Mouse (Mus musculus) thymus, adult 2 months (tissue): Measurements from ENCODE around the gene Dync2li1. TPM values are rescaled to one million over a fixed set of nuclear protein-coding genes. Genes with fewer than 3 reads are reported as not detected.

Experiments
- DNase-seq: peaks from one replicate; pipeline ENCODE4 v3.0.0; 2021
- H3K27ac ChIP-seq: fragments of 200-500 bp; 2 replicates; pipeline ENCODE4 v1.5.1; 2012; ENCODE audit warnings: low read length, control low read depth; ENCODE audit not compliant: control insufficient read depth, insufficient read depth
- H3K27me3 ChIP-seq: fragments of 200-500 bp; 2 replicates; pipeline ENCODE4 v1.6.1; 2012; ENCODE audit warnings: mild to moderate bottlenecking, low read length, moderate library complexity, mixed read lengths; ENCODE audit not compliant: control insufficient read depth, insufficient read depth
- H3K36me3 ChIP-seq: fragments of 200-500 bp; 2 replicates; pipeline ENCODE4 v1.6.1; 2012; ENCODE audit warnings: mild to moderate bottlenecking, low read length, moderate library complexity; ENCODE audit not compliant: control insufficient read depth, insufficient read depth
- H3K4me1 ChIP-seq: fragments of 200-500 bp; replicated peaks from 2 replicates; pipeline ENCODE4 v1.6.1; 2012; ENCODE audit warnings: low read length; ENCODE audit not compliant: control insufficient read depth, insufficient read depth
- H3K4me3 ChIP-seq: fragments of 200-500 bp; 2 replicates; pipeline ENCODE4 v1.5.1; 2012; ENCODE audit warnings: mild to moderate bottlenecking, low read length, control low read depth, moderate library complexity; ENCODE audit not compliant: control insufficient read depth, insufficient read depth
- CTCF ChIP-seq: fragments of 200-500 bp; IDR thresholded peaks from 2 replicates; pipeline ENCODE4 v1.5.1; 2012; ENCODE audit warnings: mild to moderate bottlenecking, control low read depth, low read length, moderate library complexity, borderline replicate concordance; ENCODE audit not compliant: control insufficient read depth, poor library complexity, insufficient read depth; ENCODE audit errors: extremely low read depth
- POLR2A ChIP-seq: fragments of 200-500 bp; IDR thresholded peaks from 2 replicates; pipeline ENCODE4 v1.6.1; 2012; ENCODE audit warnings: mild to moderate bottlenecking, low read length, control low read depth, moderate library complexity; ENCODE audit not compliant: control insufficient read depth, poor library complexity, insufficient read depth; ENCODE audit errors: extremely low read depth
- WGBS: fragments of 180-500 bp; shearing (Covaris S2); methylation state at CpG from one replicate; pipeline ENCODE4 v1.1.7; 2018; 5-methylcytosine and 5-hydroxymethylcytosine counted together
- polyA plus RNA-seq: library from polyadenylated mRNA; depleted of rRNA; stranded (reverse); fragments of >200 nt; gene quantifications from 2 replicates; pipeline ENCODE4 v1.2.3, GENCODE M21; 2012

Dync2li1 gene
- polyA plus RNA-seq, 1 experiment: 1.1 TPM

DNA sequence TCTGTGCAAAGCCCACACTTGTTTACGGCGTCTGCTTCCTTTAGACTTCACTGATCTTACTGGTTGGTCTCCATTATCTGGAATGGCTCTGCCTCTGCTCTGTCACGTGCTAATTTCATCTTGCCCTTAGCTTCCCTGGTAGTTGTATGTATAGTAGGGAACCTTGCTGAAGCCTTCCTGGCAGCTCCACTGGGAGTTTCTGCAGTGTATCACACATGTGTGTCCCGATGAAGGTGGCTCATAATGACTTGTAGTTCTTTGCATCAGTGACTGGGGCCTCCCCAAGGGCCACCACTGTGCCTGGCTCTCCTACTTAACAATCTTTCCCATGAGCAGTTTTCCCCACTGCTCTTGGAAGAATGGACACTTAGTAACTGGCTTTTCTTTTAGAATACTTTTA lies 17.7 kb upstream of the Dync2li1 start:
- 88% methylated on average over 4 of the region's 4 CpGs for WGBS
- Histone ChIP-seq H3K27me3 (no peaks in the 10 kb centered on the region), H3K36me3 (no peaks in the 10 kb centered on the region), H3K4me3 (no peak overlapping the region), H3K4me1 (no peaks in the 10 kb centered on the region), H3K27ac (no peak overlapping the region)
- TF ChIP-seq CTCF (no peak), POLR2A (no peak)
- DNase-seq: no peak

DNA sequence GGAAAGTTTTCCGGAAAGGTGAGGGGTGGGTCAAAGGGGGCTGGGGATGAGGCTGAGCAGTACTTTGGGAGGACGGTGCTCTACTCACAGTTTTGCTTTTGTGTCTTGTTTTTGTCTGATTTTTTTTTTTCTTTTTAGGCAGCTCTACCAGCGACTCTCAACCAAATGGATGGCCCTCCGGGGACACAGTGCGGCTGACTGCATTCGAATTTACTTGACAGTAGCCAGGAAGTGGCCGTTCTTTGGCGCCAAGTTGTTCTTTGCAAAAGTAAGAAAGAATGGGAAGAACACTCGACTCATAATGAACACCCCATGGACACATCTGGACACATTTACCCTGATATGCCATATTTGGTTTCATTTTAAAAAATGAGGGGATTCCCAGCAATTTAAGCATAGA lies 14.8 kb upstream of the Dync2li1 start:
- H3K4me1 ChIP-seq: no peaks in the 10 kb centered on the region
- no peak for TF ChIP-seq POLR2A
- TF ChIP-seq CTCF: no peak
- H3K27me3 ChIP-seq: no peaks in the 10 kb centered on the region
- no peak overlapping the region for H3K4me3 ChIP-seq
- H3K36me3 ChIP-seq: no peaks in the 10 kb centered on the region
- DNase-seq: no peak
- 90% methylated on average over 9 of the region's 9 CpGs for WGBS
- H3K27ac ChIP-seq: no peak overlapping the region

DNA sequence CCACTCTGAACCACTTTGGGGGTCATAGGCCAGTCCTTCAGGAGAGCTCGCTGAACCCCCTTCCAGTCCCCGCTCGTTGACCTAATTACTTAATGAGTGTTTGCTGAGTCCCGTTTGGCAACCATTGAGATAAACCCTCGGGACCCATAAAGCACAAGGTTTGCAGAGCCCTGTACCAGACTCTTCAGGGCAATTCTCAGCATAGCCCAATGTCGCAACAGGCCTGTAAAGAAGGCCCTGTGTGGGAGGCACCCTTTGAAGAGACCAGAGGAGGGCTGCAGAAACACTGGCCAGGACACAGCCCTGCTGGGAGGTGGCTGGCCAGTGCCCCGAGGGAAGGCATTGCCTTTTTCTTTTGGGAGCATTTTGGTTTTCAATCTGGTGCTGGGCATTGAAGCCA lies 14.3 kb upstream of the Dync2li1 start:
- no peak overlapping the region for H3K4me3 ChIP-seq
- 90% methylated on average over 7 of the region's 7 CpGs for WGBS
- H3K27ac ChIP-seq: no peak overlapping the region
- no peak for DNase-seq
- H3K36me3 ChIP-seq: no peaks in the 10 kb centered on the region
- TF ChIP-seq CTCF (no peak), POLR2A (no peak)
- no peaks in the 10 kb centered on the region for H3K27me3 ChIP-seq
- no peaks in the 10 kb centered on the region for H3K4me1 ChIP-seq

DNA sequence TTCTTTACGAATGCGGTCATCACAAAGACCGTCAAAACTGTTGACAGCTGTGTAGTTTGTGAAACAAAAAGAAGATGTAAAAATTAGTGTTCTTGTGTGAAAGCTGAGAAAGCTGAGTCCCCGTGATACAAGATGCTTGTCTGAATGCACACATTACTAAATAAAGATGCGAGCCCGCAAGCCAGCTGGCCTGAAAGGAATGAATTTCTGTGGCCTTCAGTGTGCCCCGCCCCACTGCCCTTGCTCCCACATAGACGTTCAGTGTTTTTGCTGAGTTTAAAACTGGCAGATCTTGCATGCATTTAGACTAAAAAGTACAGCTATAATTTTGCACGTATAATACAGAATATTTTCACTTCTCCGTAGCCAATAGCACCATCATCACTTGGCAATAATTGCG lies 10.5 kb upstream of the Dync2li1 start:
- Histone ChIP-seq H3K4me3 (no peak overlapping the region), H3K27ac (no peak overlapping the region), H3K27me3 (no peaks in the 10 kb centered on the region), H3K36me3 (no peaks in the 10 kb centered on the region), H3K4me1 (no peaks in the 10 kb centered on the region)
- no peak for DNase-seq
- WGBS: 95% methylated on average over 11 of the region's 11 CpGs
- TF ChIP-seq POLR2A: no peak
- no peak for TF ChIP-seq CTCF

DNA sequence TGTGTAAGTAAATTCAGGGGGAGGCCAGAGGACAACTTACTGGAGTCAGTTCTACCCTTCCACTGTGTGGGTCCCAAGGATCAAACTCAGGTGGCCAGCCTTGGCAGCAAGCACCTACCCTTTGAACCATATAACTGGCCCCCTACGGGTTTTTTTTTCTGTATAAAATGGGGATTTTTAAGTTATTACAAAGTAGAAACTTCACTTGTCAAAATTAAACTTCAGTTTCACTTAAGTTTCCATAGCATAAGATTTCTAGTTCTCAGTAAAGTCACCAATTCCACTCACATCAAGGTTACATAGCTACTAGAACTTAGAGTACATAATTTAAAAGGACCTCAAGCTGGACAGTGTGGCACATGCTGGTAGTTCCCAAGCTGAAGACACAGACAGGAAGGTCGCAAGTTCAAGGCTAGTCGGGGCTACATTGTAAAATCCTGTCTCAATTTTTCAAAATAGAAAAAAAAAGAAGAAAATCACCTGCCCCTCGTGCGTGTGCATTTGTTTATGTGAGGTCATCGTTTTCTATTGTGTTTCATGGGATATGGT lies 9.7 kb upstream of the Dync2li1 start:
- H3K36me3 ChIP-seq: no peaks in the 10 kb centered on the region
- no peaks in the 10 kb centered on the region for H3K27me3 ChIP-seq
- no peaks in the 10 kb centered on the region for H3K4me1 ChIP-seq
- TF ChIP-seq CTCF (no peak), POLR2A (no peak)
- no peak overlapping the region for H3K4me3 ChIP-seq
- 84% methylated on average over 6 of the region's 6 CpGs for WGBS
- DNase-seq: no peak
- H3K27ac ChIP-seq: no peak overlapping the region

DNA sequence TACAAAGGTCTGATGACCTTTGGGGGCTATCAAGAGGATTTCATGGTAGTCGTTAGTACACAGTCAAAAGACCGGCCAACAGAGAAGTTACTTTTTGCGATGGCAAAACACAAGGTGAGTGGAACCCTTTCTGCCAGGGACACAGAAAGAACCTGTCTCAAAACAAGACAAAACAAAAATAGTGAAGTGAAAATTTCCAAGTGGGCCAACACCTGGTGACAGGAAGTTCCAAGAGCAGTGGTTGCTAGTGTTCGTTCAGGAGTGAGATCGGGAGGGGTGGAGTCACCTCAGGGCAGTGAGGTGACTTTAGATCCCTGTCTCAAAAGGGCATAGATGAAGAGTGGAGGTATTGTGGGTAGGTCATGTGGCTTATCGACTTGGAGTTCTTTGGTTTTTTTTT lies 8.3 kb upstream of the Dync2li1 start:
- no peak for DNase-seq
- H3K27ac ChIP-seq: no peak overlapping the region
- no peaks in the 10 kb centered on the region for H3K4me1 ChIP-seq
- no peak overlapping the region for H3K4me3 ChIP-seq
- 51% methylated on average over 6 of the region's 6 CpGs for WGBS
- TF ChIP-seq CTCF: no peak
- TF ChIP-seq POLR2A: no peak
- H3K27me3 ChIP-seq: no peaks in the 10 kb centered on the region
- no peaks in the 10 kb centered on the region for H3K36me3 ChIP-seq

DNA sequence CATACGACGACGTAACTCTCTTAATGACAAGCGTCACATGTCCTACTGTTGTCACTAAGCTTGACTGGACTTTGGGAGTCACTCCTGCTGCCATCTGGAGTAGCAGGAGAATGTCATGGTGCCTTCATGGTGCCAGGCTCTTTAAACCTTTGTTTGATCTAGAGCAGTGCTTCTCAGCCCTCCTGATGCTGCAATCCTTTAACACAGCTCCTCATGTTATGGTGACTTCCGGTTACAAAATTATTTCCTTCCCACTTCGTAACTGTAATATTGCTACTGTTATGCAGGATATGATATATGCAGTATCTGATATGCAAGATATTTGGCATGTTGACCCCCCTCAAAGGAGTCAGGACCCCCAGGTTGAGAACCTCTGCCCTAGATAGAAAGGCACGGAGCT lies 7.2 kb upstream of the Dync2li1 start:
- Histone ChIP-seq H3K27me3 (no peaks in the 10 kb centered on the region), H3K27ac (no peak overlapping the region), H3K4me3 (no peak overlapping the region), H3K36me3 (no peaks in the 10 kb centered on the region), H3K4me1 (no peaks in the 10 kb centered on the region)
- 83% methylated on average over 7 of the region's 7 CpGs for WGBS
- TF ChIP-seq CTCF (no peak), POLR2A (no peak)
- no peak for DNase-seq
